In genomic region chr13:75542253-75542945, GRCm38 (mm10) we compare ENCODE assay signal across 11 mouse cellular contexts.
DNase-seq lines count a peak whose midpoint lies in the region; ATAC-seq lines count a peak whose summit lies in the region.
"Had no signal": no experiment of that assay in that cellular context is flagged by ENCODE, and none has a peak within 500 bp of the region (broad histone marks: within the 10 kb centered on the region; RNA-seq: fewer than 3 reads in every experiment).

No protein-coding gene starts in this region.

- H3K4me1 ChIP-seq in heart, embryonic 12.5 days (replicated peaks) = no peaks in the 10 kb centered on the region

- peak; percentile 77 to 80 for DNase-seq in heart, adult 18-20 months
- peak; percentile 69 for DNase-seq in 3T3-L1 (ENCODE audit: low read depth, low spot score)
- peak; percentile 78 for DNase-seq in adrenal gland, postnatal 10 days
- DNase-seq in kidney, postnatal 25 days = peak; percentile 57 to 75
- no peak for DNase-seq in MN1 (ENCODE audit: low spot score)

- no peak overlapping the region for H3K27ac ChIP-seq in heart, embryonic 12.5 days (ENCODE audit: poor library complexity, severe bottlenecking)
- H3K27ac ChIP-seq: layer of hippocampus, adult 2 months; macrophage had no signal

- ATAC-seq in heart, embryonic 12.5 days (ENCODE audit: insufficient number of reproducible peaks, low FRiP score) = no peak
- ATAC-seq in erythroid progenitor cell, adult 5-6 weeks (replicated peaks; ENCODE audit: low FRiP score, poor library complexity, severe bottlenecking) = no peak
- no peak for ATAC-seq in erythroblast, adult 5-6 weeks (replicated peaks; ENCODE audit: low FRiP score, poor library complexity, severe bottlenecking)

- no peak overlapping the region for H3K9ac ChIP-seq in heart, embryonic 12.5 days

- H3K4me2 ChIP-seq in heart, embryonic 12.5 days = no peak overlapping the region

- 52% methylated on average over 2 of the region's 2 CpGs for WGBS in heart, embryonic 12.5 days

- no peaks in the 10 kb centered on the region for H3K36me3 ChIP-seq in heart, embryonic 12.5 days

- H3K4me3 ChIP-seq in heart, embryonic 12.5 days = no peak overlapping the region
- H3K4me3 ChIP-seq: layer of hippocampus, adult 2 months had no signal

- no peaks in the 10 kb centered on the region for H3K9me3 ChIP-seq in heart, embryonic 12.5 days (replicated peaks)

- no peaks in the 10 kb centered on the region for H3K27me3 ChIP-seq in heart, embryonic 12.5 days (replicated peaks)
- H3K27me3 ChIP-seq: CH12.LX had no signal
